Mouse (Mus musculus): ENCODE results near the gene Ralgps2.

Ralgps2 gene

GRCm38 (mm10) chr1:156770845-156771244 is 168.6 kb downstream of the Ralgps2 start:
- DNase-seq (ENCODE audit: low read depth in 2 of 2, low spot score in 2 of 2), result no peak

- DNase-seq (ENCODE audit: low read depth in 2 of 2, low spot score in 2 of 2), result no peak
Observed at GRCm38 (mm10) chr1:156769621-156770297, 169.7 kb downstream of the Ralgps2 start.

- DNase-seq (ENCODE audit: low read depth in 2 of 2, low spot score in 2 of 2), result no peak
Observed at GRCm38 (mm10) chr1:156769163-156769562, 170.3 kb downstream of the Ralgps2 start.

GRCm38 (mm10) chr1:156765311-156765710 is 174.1 kb downstream of the Ralgps2 start:
- no peak for DNase-seq (ENCODE audit: low read depth in 2 of 2, low spot score in 2 of 2)

GRCm38 (mm10) chr1:156764584-156764983 is 174.8 kb downstream of the Ralgps2 start:
- no peak for DNase-seq (ENCODE audit: low read depth in 2 of 2, low spot score in 2 of 2)

GRCm38 (mm10) chr1:156763280-156763679 is 176.1 kb downstream of the Ralgps2 start:
- DNase-seq (ENCODE audit: low read depth in 2 of 2, low spot score in 2 of 2), result no peak

- DNase-seq (ENCODE audit: low read depth in 2 of 2, low spot score in 2 of 2), result no peak
Observed at GRCm38 (mm10) chr1:156761430-156761801, 178.0 kb downstream of the Ralgps2 start.

- DNase-seq (ENCODE audit: low read depth in 2 of 2, low spot score in 2 of 2), result no peak
Observed at GRCm38 (mm10) chr1:156760549-156761429, 178.6 kb downstream of the Ralgps2 start.

GRCm38 (mm10) chr1:156758326-156758725 is 181.1 kb downstream of the Ralgps2 start:
- DNase-seq (ENCODE audit: low read depth in 2 of 2, low spot score in 2 of 2), result no peak

GRCm38 (mm10) chr1:156754608-156755413 is 184.6 kb downstream of the Ralgps2 start:
- DNase-seq (ENCODE audit: low read depth in 2 of 2, low spot score in 2 of 2), result no peak

Data from CD8-positive naive resting alpha-beta T cell, adult 2 months (primary cell).